Mouse (Mus musculus) kidney, embryonic 15.5 days (tissue): ENCODE results near the gene Mia2. TPM values are rescaled to one million over a fixed set of nuclear protein-coding genes. Genes with fewer than 3 reads are reported as not detected.
A peak's percentile ranks its signal among the peaks of the same experiment; 100 is the strongest.
"Not testable (repeated sequence)": the region's sequence is repeated elsewhere in the genome, so short reads cannot be mapped to it uniquely, and the experiment has no call there.

Experiments used
- ATAC-seq: fragments of 200-750 bp; cut with Nextera tagmentation; replicated peaks from 2 replicates; pipeline ENCODE4 v1.8.0; 2017; ENCODE audit warnings: moderate TSS enrichment; ENCODE audit not compliant: low FRiP score
- H3K27ac ChIP-seq: fragments of 300-500 bp; sonication (generic); 2 replicates; pipeline ENCODE4 v1.5.1; 2015; ENCODE audit warnings: mild to moderate bottlenecking, inconsistent platforms
- H3K27me3 ChIP-seq: fragments of 300-500 bp; sonication (generic); 2 replicates; pipeline ENCODE4 v1.6.1; 2015; ENCODE audit warnings: inconsistent platforms
- H3K36me3 ChIP-seq: fragments of 300-500 bp; sonication (generic); 2 replicates; pipeline ENCODE4 v1.6.1; 2015; ENCODE audit warnings: inconsistent platforms
- H3K4me1 ChIP-seq: fragments of 300-500 bp; sonication (generic); 2 replicates; pipeline ENCODE4 v1.6.1; 2015; ENCODE audit warnings: inconsistent platforms
- H3K4me2 ChIP-seq: fragments of 300-500 bp; sonication (generic); 2 replicates; pipeline ENCODE4 v1.6.1; 2015; ENCODE audit warnings: moderate library complexity, mild to moderate bottlenecking, inconsistent platforms
- H3K4me3 ChIP-seq: fragments of 300-500 bp; sonication (generic); replicated peaks from 2 replicates; pipeline ENCODE4 v1.5.1; 2015; ENCODE audit warnings: mild to moderate bottlenecking, inconsistent platforms
- H3K9ac ChIP-seq: fragments of 300-500 bp; sonication (generic); 2 replicates; pipeline ENCODE4 v1.6.1; 2015; ENCODE audit warnings: mild to moderate bottlenecking, inconsistent platforms
- H3K9me3 ChIP-seq: fragments of 300-500 bp; sonication (generic); replicated peaks from 2 replicates; pipeline ENCODE4 v1.6.1; 2016; ENCODE audit warnings: inconsistent platforms
- WGBS: fragments of 180-500 bp; shearing (Covaris S2); methylation state at CpG from one replicate; pipeline ENCODE4 v1.1.7; 2015; ENCODE audit warnings: mixed read lengths; 5-methylcytosine and 5-hydroxymethylcytosine counted together
- polyA plus RNA-seq: library from polyadenylated mRNA; unstranded; fragments of >200 nt; fragmentation: Nextera tagmentation; extraction: Ambion mirVana; gene quantifications from 2 replicates; pipeline ENCODE4 v1.2.1, GENCODE M21; 2015

Mia2 gene
- 70.5 and 75.2 TPM in 2 replicates for polyA plus RNA-seq

DNA sequence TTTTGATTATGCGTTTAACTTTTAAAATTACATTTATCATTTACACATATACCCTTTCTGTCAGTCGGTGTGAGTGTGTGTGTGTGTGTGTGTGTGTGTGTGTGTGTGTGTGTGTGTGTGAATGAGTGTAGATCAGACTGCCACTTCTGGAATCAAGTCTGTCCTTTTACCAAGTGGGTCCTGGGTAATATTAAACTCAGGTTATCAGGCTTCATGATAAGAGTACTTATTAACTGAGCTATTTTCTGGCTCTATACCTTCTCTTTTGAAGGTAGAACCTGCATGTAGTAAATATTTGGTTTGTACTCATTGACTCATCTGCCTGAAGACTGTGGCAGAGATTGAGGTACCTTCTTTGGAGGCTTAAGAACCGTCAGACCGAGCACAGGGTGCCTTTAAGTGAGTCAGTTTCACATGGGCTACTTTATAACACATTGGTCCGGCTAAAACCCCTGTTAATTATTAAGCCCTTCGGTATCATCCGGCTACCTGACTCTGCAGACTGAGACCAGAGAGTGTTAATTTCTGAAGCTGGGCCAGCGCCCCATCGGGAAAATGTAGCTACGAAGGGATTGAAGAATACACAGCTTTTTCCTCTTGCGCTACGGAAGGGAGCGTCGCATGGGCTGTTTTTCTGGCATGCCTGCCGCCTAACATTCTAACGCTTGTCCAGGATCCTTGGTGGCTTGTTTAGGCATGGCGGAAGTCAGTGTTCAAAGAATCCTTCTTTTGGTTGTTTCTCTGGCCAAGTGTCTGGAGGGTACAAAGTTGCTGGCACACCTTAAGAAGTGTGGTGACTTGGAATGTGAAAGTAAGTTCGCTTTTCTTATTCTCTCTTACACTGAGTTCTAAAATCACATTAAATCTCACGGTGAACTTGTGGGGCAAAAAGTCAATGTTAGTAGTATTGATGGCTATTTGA lies at the start of gene Mia2:
TSS of gene Mia2 (plus strand) at position 696 of the 922 bp plus-strand sequence.
- peak; percentile 93 for ATAC-seq
- Histone ChIP-seq H3K36me3 (no peaks in the 10 kb centered on the region), H3K27me3 (no peaks in the 10 kb centered on the region), H3K9me3 (no peaks in the 10 kb centered on the region), H3K9ac (0 out of 2 replicates have a peak within 1 kb of the TSS, but pooled peaks have one; percentile 8), H3K4me3 (peak within 1 kb of the TSS; percentile 35), H3K4me1 (no peaks in the 10 kb centered on the region), H3K27ac (peak within 1 kb of the TSS; percentile 73), H3K4me2 (peak within 1 kb of the TSS; percentile 40)
- WGBS = 63% methylated on average over 19 of the region's 19 CpGs

- H3K36me3 ChIP-seq = peaks cover 78% of the 10 kb centered on the region
- 92% methylated on average over 3 of the region's 3 CpGs for WGBS
- H3K4me2 ChIP-seq = no peak overlapping the region
- H3K4me1 ChIP-seq = no peaks in the 10 kb centered on the region
- no peak overlapping the region for H3K9ac ChIP-seq
- H3K27ac ChIP-seq = no peak overlapping the region
- no peaks in the 10 kb centered on the region for H3K27me3 ChIP-seq
- no peak for ATAC-seq
- no peaks in the 10 kb centered on the region for H3K9me3 ChIP-seq
- H3K4me3 ChIP-seq = no peak overlapping the region
These were observed 43.1 kb upstream of the Mia2 start for GRCm38 (mm10) chr12:59052470-59052869.

DNA sequence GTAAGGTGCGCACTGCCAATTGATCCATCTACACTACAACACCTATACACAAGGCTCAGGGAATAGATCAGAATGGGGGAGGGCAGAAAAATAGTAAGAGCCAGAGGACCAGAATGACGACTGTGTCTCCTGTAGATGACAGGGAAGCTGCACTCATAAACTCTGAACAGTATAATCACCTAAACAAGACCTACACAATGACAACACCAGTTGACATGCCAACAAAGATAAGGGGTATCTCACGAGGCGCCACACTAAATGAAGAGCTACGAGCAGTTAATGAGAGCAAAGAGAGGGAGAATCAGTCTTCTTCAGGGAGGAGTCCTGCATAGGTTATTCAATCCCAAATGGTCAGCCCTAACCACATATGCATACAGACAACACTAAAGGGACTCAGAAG lies 42.4 kb upstream of the Mia2 start:
- H3K4me1 ChIP-seq = no peaks in the 10 kb centered on the region
- peaks cover 80% of the 10 kb centered on the region for H3K36me3 ChIP-seq
- H3K27me3 ChIP-seq = no peaks in the 10 kb centered on the region
- no peak for ATAC-seq
- no peak overlapping the region for H3K4me3 ChIP-seq
- WGBS = 88% methylated on average over 5 of the region's 5 CpGs
- no peak overlapping the region for H3K9ac ChIP-seq
- H3K9me3 ChIP-seq = no peaks in the 10 kb centered on the region
- H3K27ac ChIP-seq = no peak overlapping the region
- no peak overlapping the region for H3K4me2 ChIP-seq

GRCm38 (mm10) chr12:59053976-59054375 lies 41.6 kb upstream of the Mia2 start:
- no peak overlapping the region for H3K4me3 ChIP-seq
- ATAC-seq = no peak
- H3K36me3 ChIP-seq = peaks cover 79% of the 10 kb centered on the region
- H3K9me3 ChIP-seq = no peaks in the 10 kb centered on the region
- H3K4me1 ChIP-seq = peaks cover 1% of the 10 kb centered on the region; the same call in 1 of the 2 replicates
- no peaks in the 10 kb centered on the region for H3K27me3 ChIP-seq
- no peak overlapping the region for H3K27ac ChIP-seq
- H3K4me2 ChIP-seq = no peak overlapping the region
- H3K9ac ChIP-seq = no peak overlapping the region

DNA sequence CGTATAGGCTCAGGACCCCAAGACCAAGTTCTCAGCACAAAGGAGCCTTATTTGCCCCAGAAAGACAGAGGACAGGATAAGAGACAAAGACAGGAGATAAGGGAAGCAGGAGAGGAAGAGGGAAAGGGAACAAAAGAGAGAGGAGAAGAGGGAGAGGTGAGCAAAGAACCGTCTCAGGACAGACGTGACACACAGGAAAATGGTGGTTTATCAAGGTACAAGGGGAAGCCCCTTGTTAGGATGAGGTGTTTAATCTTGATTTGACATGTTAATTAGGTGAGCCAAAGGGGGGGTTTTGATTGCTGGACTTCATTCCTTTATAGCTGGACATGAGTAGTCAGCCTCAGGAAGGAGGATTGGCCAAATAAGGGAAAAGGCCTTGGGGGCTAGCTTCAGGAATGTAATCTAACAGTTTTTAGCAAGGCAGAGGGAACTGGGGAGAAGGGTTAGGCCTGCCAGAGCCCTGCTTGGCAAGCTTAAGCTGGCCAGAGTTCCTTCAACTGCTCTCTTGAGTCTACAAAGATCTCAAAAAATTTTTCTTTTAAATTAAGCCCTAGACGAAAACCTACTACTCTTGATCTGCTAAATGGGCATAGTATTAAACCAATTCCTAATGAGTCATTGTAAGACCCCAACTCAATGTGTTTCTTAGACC lies 40.3 kb upstream of the Mia2 start:
- WGBS = 79% methylated on average over 4 of the region's 4 CpGs
- H3K4me3 ChIP-seq = no peak overlapping the region
- no peak overlapping the region for H3K4me2 ChIP-seq
- H3K36me3 ChIP-seq = peaks cover 74% of the 10 kb centered on the region
- no peaks in the 10 kb centered on the region for H3K9me3 ChIP-seq
- no peak overlapping the region for H3K27ac ChIP-seq
- peaks cover 12% of the 10 kb centered on the region for H3K4me1 ChIP-seq
- H3K9ac ChIP-seq = no peak overlapping the region
- ATAC-seq = no peak
- H3K27me3 ChIP-seq = no peaks in the 10 kb centered on the region

- H3K4me3 ChIP-seq = no peak overlapping the region
- peaks cover 69% of the 10 kb centered on the region for H3K36me3 ChIP-seq
- 98% methylated on average over 11 of the region's 11 CpGs for WGBS
- H3K4me1 ChIP-seq = peaks cover 14% of the 10 kb centered on the region
- no peak overlapping the region for H3K9ac ChIP-seq
- no peak overlapping the region for H3K27ac ChIP-seq
- no peak for ATAC-seq
- H3K4me2 ChIP-seq = no peak overlapping the region
- H3K9me3 ChIP-seq = no peaks in the 10 kb centered on the region
- H3K27me3 ChIP-seq = no peaks in the 10 kb centered on the region
These were observed 39.4 kb upstream of the Mia2 start for GRCm38 (mm10) chr12:59056222-59056621.

GRCm38 (mm10) chr12:59058242-59058641 lies 37.4 kb upstream of the Mia2 start:
- WGBS = 87% methylated on average over 5 of the region's 5 CpGs
- ATAC-seq, H3K27ac ChIP-seq, H3K4me2 ChIP-seq, H3K9me3 ChIP-seq, H3K4me3 ChIP-seq, H3K9ac ChIP-seq, H3K27me3 ChIP-seq: not testable (repeated sequence)
- Histone ChIP-seq H3K4me1 (peaks cover 17% of the 10 kb centered on the region), H3K36me3 (peaks cover 57% of the 10 kb centered on the region)

GRCm38 (mm10) chr12:59060322-59060721 lies 35.3 kb upstream of the Mia2 start:
- no peak for ATAC-seq
- Histone ChIP-seq H3K36me3 (peaks cover 41% of the 10 kb centered on the region), H3K9me3 (no peaks in the 10 kb centered on the region), H3K27me3 (no peaks in the 10 kb centered on the region), H3K27ac (peak overlapping the region; percentile 94), H3K4me1 (peaks cover 17% of the 10 kb centered on the region), H3K4me3 (peak overlapping the region; percentile 86), H3K4me2 (peak overlapping the region; percentile 67), H3K9ac (peak overlapping the region; percentile 83)
- WGBS = 44% methylated on average over 4 of the region's 4 CpGs

DNA sequence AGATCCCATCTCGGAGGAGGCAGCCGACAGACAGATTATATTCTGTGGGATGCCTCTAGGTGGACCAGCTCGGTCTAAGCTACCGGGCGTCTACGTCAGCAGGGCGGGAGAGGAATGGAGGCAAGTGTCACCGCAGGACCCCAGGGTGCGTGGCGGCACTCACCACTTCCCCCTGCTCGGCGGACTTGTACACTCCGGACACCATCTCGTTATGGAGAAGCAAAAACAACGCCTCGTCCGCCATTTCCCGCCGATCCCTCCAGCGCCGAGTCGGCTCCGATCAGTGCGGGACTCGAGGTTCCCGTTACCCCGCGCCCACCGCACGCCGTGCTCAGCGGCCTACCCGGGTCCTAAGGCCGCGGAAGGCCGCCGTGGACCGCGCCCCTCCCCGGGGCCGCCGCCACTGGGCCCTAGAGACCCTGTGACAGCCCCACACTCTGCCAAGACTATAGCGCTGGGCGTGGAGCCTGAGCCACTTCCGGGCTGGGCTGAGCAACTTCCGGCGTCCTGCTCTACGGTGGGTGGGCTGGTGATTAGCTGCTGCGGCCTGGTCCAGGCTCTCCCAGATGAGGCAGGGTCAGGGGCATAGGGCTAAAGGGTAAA lies 34.5 kb upstream of the Mia2 start, which contains the start of gene Trappc6b:
TSS of gene Trappc6b (minus strand) at position 480 of the 603 bp plus-strand sequence.
- peaks cover 33% of the 10 kb centered on the region for H3K36me3 ChIP-seq
- H3K4me2 ChIP-seq = peak within 1 kb of the TSS; percentile 67
- H3K27ac ChIP-seq = peak within 1 kb of the TSS; percentile 94
- H3K4me3 ChIP-seq = peak within 1 kb of the TSS; percentile 86
- H3K9ac ChIP-seq = peak within 1 kb of the TSS; percentile 83
- no peaks in the 10 kb centered on the region for H3K9me3 ChIP-seq
- no peaks in the 10 kb centered on the region for H3K27me3 ChIP-seq
- WGBS = under 1% methylated on average over 48 of the region's 49 CpGs
- ATAC-seq = peak; percentile 98
- H3K4me1 ChIP-seq = peaks cover 18% of the 10 kb centered on the region

GRCm38 (mm10) chr12:59064837-59065236 lies 30.8 kb upstream of the Mia2 start:
- Histone ChIP-seq H3K4me2 (no peak overlapping the region), H3K27me3 (no peaks in the 10 kb centered on the region), H3K4me3 (no peak overlapping the region), H3K36me3 (peaks cover 18% of the 10 kb centered on the region), H3K9ac (no peak overlapping the region), H3K4me1 (peaks cover 20% of the 10 kb centered on the region), H3K9me3 (no peaks in the 10 kb centered on the region), H3K27ac (no peak overlapping the region)
- ATAC-seq = no peak
- 84% methylated on average over 8 of the region's 8 CpGs for WGBS

DNA sequence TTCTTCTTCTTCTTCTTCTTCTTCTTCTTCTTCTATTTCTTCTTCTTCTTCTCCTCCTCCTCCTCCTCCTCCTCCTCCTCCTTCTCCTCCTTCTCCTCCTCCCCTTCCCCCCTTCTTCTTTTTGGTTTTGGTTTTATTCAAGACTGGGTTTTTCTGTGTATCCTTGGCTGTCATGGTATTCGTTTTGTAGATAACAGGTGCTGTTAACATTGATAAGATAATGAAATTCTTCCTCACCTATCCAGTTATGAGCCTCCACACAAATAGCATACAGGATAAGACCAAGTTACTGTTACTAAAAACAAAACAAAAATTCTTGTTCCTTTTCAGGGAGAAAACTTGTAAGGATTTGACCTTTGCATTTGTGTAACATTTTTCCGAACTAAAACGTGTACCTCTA lies 29.8 kb upstream of the Mia2 start:
- whole genome bisulfite sequencing = 74% methylated on average over 3 of the region's 3 CpGs
- no peak overlapping the region for H3K9ac ChIP-seq
- no peak for ATAC-seq
- H3K4me3 ChIP-seq = peak overlapping the region; percentile 100
- H3K4me1 ChIP-seq = peaks cover 15% of the 10 kb centered on the region; the same call in 1 of the 2 replicates
- H3K4me2 ChIP-seq = peak overlapping the region; percentile 61
- no peaks in the 10 kb centered on the region for H3K9me3 ChIP-seq
- peaks cover 27% of the 10 kb centered on the region for H3K36me3 ChIP-seq
- H3K27me3 ChIP-seq = no peaks in the 10 kb centered on the region
- peak overlapping the region; percentile 96 for H3K27ac ChIP-seq
